Mouse (Mus musculus) cortical plate, adult 2 months (tissue): ENCODE results near the gene Ncam1.

Experiments
- CTCF ChIP-seq: fragments of 200-500 bp; IDR thresholded peaks from 2 replicates; pipeline ENCODE4 v1.5.1; 2011; ENCODE audit warnings: mild to moderate bottlenecking, control low read depth, low read length; ENCODE audit not compliant: insufficient read depth; ENCODE audit errors: extremely low read depth
- POLR2A ChIP-seq: fragments of 200-500 bp; IDR thresholded peaks from 2 replicates; pipeline ENCODE4 v1.6.1; 2011; ENCODE audit warnings: mild to moderate bottlenecking, low read length, control low read depth; ENCODE audit not compliant: insufficient read depth; ENCODE audit errors: extremely low read depth

DNA sequence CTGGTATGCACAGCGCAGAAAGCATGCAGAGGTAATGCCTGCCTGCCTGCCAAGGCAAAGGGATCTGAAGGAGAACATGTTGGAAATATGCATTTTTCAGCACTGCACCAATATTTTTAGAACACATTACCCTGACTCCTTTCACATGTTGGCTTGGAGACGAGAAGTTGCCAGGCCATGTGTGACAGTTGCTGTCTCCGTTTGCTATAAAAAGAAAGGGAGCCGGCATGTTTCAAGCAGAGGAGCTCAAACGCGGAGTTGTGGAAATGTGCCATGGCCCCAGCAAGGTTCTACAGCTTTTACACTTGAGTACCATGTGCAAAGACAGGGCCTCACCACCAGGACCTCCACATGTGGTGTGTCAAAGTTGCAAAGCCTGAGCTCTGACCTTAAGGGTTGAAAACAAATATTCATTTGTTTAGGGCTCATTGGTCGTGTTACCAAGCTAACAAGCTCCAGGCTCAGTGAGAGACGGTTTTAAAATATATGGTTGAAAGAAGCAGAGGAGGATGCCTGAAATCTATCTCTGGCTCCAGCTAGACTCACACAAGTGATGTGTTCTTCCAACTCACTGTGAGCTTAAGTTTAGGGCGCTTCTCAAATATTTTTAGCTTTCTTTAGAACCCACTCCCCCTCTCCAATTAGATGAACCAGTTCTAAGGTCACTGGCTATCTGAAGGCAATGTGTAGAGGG lies 179.9 kb downstream of the Ncam1 start:
- TF ChIP-seq POLR2A (no peak), CTCF (no peak)
